Mouse (Mus musculus): ENCODE measurements at regions not wholly inside any gene's neighbourhood (a gene's known extent, or its start where the extent isn't known, plus 50 kb on each side); places are given as distances from the start of the nearest gene placed in this dataset.

DNA sequence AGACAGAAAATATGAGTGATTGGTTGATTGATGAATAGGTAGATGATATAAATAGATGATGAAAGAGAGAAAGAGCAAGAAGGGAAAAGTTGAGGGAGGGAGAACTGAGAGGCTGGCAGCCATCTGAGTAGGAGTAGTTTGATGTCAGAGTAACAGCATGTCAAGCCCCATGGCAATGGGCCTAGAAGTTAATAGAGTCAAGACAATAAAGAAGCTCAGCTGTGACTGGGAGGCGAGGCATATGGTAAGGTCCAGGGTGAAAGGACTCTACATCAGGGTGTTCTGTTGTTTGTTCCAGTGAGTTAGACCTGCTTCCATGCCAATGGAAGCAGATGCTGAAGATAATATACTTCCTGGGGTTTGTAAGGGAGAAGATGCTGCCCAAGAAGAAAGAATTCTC lies 456.7 kb upstream of the Id2 start:
- TF ChIP-seq HCFC1 (IDR thresholded peaks at IDR 0.05; ENCODE audit: borderline replicate concordance, insufficient read depth, low read length) (no peak), CHD2 (IDR thresholded peaks at IDR 0.05; ENCODE audit: low read depth, low read length) (no peak), ZC3H11A (IDR thresholded peaks at IDR 0.05; ENCODE audit: borderline replicate concordance, low read depth, low read length) (no peak), ZNF384 (IDR thresholded peaks at IDR 0.05; ENCODE audit: low read depth, low read length) (no peak), MAFK (IDR thresholded peaks at IDR 0.05; ENCODE audit: insufficient read depth, low read depth, low read length) (no peak)
